Mouse (Mus musculus) thymus, postnatal 36 days (tissue): Measurements from ENCODE around the gene Otud7a.
"Not testable (repeated sequence)": the region's sequence is repeated elsewhere in the genome, so short reads cannot be mapped to it uniquely, and the experiment has no call there.

ENCODE experiments used
- DNase-seq, 2 experiments: peaks; one replicate each; pipeline ENCODE4 v3.0.0; 2022; ENCODE audit warnings: mixed read lengths in 2 of 2

Gene Otud7a

DNA sequence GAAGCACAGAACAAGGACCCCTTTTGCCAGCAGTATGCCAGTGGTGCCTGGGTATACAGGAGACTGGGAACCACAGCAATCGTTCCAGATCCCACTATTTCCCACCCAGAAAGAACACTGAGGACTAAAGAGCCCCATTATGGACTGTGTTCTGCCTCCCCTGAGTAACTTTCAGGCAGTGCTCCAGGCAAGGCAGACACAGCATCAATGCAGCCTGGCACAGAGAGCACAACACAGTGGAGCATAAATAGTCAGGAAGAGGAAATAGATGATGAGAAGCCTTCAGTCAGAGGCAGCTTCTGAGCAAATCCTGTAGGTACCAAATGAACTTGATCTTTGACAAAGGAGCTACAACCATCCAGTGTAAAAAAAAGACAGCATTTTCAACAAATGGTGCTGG, 115.1 kb downstream of the Otud7a start:
- no peak for DNase-seq

DNA sequence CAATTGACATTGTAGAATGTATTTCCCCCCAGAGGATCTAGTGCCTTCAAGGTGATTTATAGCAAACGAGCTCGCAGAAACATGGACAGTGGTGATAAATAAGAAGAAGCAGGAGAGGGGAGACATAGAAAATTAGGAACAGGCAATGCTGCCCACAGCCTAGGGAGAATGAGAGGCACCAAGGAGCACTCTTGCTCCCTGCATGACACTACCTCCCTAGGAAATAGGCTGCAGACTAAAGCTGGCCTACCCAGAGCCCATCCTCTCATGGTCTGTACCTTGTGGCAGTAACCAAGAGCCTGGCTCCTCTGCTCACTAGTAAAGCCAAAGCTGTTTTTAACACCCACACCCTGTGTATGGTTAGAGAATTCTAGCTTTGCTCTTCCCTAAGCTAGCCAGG, 138.8 kb downstream of the Otud7a start:
- DNase-seq: no peak

DNA sequence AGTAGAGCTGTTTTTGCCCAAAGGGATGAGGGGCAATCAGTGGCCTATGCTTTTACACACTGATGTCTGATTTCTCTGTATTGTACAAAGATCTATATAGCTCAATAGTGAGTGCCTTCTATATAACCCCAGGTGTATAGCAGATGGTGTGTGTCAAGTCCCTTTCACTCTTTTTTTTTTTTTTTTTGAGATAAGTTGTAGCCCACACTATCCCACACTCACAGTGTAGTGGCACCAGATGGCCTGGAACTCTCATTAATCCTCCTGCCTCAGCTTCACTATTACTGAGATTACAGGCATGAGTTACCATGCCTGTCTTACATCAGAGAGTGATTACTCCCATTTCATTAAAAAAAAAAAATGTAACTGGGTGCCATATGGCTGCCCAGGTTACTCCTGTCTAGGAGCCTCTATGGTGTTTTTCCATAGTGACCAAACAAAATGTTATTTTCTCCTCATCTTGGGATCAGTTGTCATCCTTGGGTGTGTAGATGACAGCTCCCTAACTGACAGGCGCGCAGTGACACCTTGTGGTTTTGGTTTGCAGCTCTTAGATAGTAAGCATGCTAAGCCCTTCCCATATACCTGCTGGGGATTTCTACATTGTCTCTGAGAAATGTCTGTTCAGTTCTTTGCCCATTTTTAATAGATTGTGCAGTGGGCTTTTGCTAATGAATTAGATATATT, 141.8 kb downstream of the Otud7a start:
- DNase-seq: no peak

DNA sequence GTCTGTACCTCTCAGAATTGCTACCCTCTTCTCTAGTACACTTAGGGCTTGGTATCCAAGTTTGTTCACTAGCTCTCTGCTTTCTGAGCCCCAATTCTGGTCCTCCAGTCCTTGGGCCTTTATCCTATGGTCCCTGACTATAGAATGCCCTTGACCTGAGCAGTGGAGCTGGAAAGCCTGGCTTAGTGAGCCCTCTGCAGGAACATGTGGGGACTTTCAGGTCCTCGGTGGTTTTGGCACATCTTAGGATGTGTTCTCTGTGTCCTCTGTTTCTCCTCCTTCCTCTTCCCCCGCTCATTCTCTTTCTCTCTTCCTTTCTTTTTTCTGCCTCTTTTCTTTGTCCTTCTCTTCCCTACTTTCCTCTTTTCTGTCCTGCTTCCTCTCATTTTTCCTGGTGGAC, 145.8 kb downstream of the Otud7a start:
- DNase-seq: no peak

DNA sequence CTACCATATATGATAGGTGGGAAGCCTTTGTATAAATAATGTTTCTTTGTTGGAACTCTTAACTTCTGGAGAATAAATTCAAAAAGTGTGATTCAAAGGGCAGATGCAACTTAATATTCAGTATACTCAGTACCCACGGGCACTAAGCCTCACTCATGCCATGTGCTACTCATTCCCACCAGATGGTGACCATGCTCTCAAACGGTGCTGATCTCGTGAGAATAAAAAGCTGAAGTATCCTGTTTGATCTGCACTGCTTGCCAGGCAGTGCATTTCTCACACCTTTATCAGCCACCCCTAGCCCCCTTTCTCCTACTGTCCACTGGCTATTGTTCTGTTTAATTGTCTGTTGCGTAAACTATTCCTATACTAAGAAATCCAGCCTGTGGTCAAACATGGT, 146.8 kb downstream of the Otud7a start:
- no peak for DNase-seq

DNA sequence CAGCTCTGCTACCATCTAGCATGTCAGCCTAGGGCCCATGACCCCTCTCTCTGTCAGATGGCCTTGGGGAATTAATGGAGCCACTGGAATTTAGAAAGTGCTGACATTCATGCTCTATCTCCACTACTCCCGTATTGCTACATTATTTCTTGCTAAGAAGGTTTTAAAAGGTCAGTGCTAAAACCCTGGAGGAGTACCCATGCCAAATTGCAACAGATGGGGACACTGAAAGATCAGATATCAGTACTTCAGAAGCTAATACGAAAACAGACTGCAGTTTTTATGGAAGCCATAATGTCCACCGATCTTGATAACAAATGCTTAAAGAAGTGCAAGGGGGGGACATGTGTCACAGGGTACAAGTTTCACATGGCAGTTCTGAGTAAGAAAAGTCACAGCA, 147.5 kb downstream of the Otud7a start:
- no peak for DNase-seq

DNA sequence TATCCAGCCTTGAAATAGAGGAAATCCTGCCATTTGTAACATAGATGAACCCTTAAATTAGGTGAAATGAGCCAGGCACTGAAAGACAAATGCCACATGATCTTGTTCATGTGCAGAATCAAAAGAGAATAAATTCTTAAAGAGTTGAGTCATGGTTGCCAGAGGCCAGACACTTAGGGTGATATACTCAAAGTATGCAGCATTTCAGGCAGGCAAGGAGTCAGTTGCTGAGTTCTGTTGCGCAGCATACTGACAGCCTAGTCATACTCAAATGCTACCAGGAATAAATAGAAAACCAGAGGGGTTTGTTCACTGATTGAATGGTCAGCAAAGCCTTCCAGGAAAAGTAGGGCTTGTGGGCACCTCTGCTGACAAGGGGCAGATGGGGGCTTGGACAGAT, 160.3 kb downstream of the Otud7a start:
- DNase-seq: no peak

DNA sequence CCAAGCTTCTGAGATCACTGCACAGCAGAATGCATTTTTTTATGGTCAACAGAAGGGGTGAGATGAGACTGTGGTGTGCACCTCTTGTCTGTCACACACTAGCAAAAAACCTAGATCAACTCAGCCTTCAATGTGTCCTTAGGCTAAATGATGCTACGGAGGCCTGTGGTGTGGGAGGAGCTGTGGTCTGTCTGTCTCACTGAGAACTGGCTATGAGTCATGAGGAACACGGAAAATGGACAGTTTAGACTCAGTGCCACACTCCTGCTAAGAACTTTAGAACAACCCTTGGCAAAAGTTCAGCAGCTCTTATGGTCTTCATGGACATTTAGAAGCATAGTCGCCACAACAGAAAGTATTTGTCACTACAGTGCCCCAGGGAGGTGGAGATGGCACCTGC, 172.5 kb downstream of the Otud7a start:
- no peak for DNase-seq

DNA sequence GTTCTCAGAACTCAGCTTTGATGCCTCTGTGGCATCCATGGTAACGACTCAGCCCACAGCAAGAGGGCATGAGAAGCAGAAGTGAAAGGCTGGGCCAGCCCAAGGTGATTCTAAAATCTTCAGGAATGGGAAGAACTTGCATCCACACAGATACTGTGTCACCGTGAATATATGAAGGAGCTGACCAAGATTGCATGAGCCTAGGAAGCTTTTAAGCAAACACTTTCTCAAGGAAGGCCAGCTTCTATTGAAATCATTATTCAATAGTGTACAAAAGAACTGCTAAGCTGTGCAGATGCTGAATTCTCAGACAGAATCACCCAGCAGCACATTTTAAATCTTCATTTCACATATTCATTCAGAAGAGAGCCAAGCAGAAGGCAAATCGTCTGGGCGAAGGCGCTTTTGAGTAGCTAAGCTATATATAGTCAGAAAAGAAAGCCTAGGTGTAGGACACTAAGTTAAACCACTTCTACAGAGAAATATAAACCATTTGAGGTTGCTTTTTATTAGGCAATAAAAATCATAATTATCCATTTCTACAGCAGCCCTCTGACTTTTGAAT, 176.3 kb downstream of the Otud7a start:
- no peak for DNase-seq

DNA sequence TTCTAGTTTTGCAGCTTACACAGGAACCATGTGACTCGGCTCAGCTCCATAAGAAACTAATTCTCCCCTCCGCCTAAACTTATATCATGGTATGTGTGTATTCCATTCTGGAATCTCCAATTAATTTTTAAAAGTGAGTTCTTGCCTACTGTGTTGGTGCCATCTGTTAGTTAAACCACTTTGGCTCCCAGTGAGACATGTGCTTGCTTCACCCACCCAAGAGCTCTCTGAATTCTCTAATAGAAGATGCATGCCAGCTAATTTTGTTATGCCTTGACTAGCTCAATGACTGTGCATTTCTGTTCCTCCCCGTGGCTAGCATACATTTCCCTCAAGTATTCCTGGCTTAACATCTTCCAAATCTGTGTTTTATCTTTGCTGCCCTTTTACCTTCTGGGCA, 193.1 kb downstream of the Otud7a start:
- DNase-seq: no peak

DNA sequence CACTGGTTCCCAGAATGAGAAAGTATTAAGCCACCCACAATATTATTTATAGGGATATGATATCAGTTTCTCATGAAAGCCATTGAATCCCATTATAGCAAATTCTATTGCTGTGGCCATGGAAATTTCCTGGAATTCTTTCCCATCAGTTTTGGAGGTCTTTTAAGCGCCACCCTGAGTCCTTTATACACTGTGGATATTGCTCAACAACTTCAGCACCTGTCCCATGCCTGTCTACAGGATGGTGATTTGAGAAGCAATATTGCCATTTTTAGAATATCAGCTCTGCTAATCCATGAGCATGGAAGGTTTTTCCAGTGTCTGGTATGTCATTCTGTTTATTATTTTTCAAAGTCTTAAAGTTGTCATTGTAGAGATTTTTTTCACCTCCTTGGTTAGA, 199.5 kb downstream of the Otud7a start:
- DNase-seq: no peak

DNA sequence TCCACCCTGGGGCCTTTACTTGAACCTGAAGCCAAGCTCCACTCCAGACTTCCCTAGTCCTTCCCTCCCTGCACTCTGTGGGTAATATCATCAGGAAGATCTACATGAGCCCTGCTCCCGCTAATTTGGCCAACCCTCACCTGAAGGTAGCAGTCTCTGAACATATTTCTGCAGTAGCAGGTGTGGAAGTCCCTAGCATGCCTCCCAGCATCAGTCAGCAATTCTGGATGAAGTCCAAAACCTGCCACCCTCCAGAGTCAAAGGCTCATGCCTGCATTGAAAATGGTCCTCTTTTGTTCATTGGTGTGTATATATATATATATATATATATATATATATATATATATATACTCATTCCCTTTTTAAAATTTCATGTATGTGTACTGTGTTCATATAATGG, 202.6 kb downstream of the Otud7a start:
- DNase-seq: no peak

DNA sequence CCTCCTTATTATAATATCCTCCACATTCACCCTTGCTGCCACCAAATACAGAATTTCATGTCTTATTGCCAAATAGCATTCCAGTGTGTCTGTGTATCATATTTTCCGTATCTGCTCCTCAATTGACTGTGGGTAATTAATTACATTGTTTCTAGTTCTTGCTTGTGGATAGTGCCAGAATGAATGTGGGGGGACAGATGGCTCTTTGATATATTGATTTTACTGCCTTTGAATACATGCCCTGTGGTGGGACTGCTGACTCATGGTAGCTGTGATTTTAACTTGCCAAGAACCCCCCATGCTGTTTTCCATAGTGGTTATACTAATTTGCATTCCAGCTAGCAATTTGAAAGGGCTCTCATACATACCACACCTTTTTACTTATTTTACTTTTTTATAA, 215.7 kb downstream of the Otud7a start:
- DNase-seq: no peak

DNA sequence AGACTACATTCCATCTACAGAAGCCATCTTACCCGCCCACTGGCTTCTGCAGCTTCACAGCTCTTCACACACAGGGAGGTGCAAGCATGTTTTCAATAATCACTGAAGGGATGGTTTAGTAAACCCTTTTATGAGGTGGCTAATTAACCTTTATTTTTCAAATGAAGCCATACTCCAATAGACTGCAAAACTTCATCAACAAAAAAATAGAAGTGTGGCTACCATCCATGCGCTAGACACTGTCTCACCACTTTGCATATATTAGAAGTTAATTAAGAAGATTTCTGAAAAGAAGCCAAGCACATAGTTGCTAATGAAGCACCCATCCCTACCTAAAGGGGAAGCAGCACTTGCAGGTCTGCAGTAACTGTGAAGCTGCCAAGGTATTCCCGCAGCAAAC, 218.2 kb downstream of the Otud7a start:
- DNase-seq: no peak

DNA sequence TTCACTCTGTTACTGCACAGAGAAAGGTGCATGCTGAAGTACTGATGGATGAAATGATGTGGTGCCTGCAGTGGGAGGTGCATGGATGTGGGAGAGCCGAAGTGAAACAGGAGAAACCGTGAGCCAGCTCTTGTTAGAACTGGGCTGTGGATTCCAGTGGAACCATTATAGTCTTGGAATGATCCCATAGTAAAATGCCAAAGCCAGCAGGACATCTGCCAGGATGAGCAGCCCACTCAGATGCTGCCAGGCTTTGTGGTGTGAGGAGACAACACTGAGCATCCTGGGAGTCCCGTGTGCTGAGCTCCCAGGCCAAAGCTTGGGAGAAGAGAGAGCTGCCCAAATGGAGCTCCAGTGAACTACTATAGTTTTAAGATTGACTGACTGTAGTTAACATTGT, 220.9 kb downstream of the Otud7a start:
- DNase-seq: no peak

DNA sequence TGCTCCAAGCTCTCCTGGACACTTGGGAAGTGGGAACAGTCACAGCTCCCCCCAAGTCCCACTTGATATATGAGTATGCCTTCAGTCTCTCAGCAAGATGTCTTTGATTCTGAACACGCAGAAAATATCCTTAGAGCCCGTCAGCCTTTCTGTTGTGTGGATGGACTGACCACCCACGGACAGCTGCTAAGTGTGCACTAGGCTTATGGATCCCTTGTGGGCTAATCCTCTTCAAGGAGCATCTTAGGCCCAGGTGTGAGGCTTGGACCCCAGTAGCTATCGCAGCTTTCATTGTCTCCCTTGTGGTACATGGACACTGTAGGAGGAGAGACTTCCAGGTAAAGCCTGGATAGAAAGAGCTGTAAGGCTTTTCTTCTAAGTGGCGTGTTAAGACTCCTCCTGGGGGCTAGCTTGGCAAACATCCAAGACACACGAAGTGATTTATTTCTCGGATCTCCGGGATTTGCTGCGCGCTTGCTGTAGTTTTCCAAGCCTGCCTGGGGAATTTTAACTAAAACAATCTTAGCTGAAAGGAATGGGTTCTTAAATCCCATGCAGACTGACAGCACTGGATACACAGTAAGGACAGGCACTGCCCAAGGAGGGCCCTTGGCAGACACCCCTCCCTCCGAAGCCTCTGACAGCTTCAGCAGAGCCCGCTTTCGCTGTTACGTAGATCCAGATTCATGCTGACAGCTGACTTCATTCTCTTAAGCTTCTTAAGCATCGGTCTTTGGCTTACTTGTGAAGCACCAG, 223.6 kb downstream of the Otud7a start:
- no peak for DNase-seq

DNA sequence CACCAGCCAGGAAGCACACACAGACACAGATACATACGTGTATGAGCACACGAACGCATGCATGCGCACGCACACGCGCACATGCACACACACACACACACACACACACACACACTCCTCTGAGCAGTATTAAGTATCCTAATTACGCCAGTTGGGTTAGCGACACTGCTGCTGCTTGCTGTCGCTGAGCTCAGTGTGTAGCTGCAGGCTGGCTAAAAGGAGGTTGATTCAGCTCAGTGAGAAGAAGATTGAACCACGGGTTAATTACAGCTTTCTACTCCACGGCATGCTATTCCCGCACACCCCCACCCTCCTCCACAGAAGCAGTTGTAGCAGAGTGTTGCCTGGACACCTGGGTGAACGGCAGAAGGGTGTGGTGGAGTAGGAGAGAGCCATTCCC, 224.4 kb downstream of the Otud7a start:
- no peak for DNase-seq

DNA sequence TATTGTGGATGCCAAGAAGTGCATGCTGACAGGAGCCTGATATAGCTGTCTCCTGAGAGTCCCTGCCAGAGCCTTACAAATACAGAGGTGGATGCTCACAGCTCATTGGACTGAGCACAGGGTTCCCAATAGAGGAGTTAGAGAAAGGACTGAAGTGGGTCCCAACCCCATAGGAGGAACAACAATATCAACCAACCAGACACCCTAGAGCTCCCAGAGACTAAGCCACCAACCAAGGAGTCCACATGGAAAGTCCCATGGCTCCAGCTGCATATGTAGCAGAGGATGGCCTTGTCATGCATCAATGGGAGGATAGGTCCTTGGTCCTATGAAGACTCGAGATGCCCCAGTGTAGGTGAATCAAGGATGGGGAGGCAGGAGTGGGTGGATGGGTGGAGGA, 226.4 kb downstream of the Otud7a start:
- DNase-seq: not testable (repeated sequence)

DNA sequence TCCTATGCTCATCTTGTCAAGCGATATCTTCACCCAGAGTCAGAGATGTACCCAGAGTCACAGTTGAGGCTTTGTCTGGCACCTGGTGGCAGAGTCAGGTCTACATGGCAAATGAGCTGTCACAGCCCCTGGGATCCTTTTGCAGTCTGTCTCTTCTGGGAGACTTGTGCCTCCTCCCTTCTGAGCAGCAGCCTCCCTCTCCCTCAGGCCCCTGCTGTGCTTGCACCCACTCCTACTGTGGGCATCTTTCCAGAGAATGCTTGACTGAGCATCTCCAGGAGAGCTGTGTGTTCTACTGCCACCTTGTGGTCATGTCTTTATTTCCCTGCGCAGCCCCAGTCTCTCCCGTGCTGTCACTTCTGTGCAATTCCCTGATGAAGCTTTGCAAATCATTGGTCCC, 227.4 kb downstream of the Otud7a start:
- peak; percentile 5 to 7 for DNase-seq

DNA sequence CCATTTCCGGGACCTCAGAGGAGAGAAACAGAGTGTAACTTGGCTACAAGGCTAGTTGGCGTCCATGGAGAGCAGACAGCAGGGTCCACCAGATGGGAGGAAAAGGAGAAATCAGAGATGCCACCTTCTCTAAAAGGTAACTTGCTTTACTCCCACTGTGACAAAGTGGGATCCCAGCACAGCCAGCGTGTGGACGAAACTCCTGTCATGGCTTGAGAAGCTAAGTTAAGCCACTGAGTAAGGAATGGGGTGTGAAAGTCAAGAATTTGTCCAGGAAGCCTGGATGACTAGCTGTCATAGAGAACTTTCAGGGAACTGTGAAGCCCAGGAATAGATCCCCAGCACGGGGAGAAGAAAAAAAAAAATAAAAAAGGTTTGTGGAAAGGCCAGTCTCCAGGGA, 232.1 kb downstream of the Otud7a start:
- no peak for DNase-seq

DNA sequence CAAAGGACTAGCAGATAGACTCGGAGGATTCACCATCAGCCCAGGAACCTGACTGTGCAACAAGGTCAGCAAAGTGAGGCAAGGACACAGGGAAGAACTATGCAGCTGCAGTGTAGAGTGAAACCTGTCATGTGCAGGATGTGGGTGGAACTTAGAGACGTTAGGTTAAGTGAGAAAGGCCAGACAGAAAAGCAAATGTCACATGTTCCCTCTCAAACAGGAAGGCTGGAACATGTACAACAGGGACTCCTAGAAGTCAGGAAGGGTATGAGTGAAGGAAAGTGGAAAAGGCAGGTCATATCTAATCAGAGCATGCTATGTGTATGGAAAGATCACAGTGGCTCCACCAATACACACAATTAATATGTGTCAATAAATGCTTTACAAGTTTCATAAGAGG, 232.6 kb downstream of the Otud7a start:
- no peak for DNase-seq

DNA sequence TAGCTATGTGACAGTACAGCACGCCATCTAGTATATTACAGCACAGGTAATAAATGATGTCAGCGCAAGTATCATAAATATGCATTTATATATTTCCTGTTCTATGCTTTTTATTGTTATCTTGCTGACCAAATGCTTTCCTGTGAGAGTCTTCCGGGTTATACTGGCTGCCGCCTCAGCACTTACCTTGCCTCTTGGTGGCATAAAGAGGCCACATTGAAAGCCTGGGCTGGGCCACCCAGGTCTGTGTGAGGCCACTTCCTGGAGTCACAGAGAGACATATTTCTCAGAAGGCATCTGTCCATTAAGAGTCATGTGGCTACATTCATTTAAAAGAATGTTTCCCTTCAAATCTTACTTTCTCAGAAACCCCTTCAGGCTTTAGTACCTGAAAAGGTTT, 242.5 kb downstream of the Otud7a start:
- DNase-seq: no peak

DNA sequence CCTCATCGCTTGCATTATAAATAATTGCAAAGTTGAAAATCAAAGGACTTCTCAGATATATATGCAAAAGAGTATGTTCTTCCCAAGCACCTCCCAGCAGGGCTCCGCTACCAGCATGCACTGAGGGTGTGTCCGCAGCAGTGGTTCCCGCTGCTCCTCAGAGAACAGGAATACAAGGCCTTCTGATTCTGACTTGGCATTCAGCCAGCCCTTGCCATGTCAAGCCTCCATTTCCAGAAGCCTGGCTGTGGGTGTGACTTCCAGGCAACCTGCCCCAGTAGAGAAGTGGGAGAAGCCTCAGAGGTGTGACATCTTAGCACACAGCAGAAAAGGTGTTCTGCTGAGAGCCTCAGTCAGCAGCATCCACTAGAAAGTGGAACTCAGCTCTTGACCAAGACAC, 253.4 kb downstream of the Otud7a start:
- DNase-seq: no peak

DNA sequence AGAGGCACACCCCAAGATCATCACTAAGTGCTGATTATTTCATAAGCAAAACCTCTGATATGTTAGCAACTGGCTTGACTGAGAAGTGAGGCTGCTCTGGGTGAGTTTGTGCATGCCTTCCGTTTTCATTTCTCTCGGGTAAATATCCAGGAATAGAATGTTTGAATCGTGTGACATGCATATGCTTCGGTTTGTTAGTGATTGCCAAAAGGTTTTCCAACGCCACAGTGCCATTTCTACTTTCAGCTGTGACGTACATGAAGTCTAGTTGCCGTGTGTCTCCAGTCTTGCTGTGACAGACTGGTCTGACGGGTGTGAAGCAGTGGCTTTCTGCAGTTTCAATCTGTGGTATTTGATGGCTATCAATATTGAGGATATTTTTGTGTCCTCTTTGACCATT, 273.4 kb downstream of the Otud7a start:
- DNase-seq: no peak
